Mouse (Mus musculus) liver, adult 2 months (tissue): ENCODE data around the gene Syt9. TPM values are rescaled to one million over a fixed set of nuclear protein-coding genes. Genes with fewer than 3 reads are reported as not detected.

Experiments used
- DNase-seq: peaks from one replicate; pipeline ENCODE4 v3.0.0-alpha.2; 2011; ENCODE audit warnings: low read depth, low spot score; ENCODE audit errors: extremely low read depth
- H3K27ac ChIP-seq: fragments of 200-500 bp; replicated peaks from 2 replicates; pipeline ENCODE4 v1.5.1; 2012; ENCODE audit warnings: low read depth, mild to moderate bottlenecking, control low read depth, inconsistent platforms, low read length; ENCODE audit not compliant: insufficient read depth
- H3K27me3 ChIP-seq: fragments of 200-500 bp; 2 replicates; pipeline ENCODE4 v1.6.1; 2012; ENCODE audit warnings: mild to moderate bottlenecking, moderate library complexity, low read length, inconsistent platforms; ENCODE audit not compliant: control insufficient read depth, insufficient read depth
- H3K36me3 ChIP-seq: fragments of 200-500 bp; 2 replicates; pipeline ENCODE4 v1.6.1; 2012; ENCODE audit warnings: low read length, inconsistent platforms; ENCODE audit not compliant: control insufficient read depth, insufficient read depth
- H3K4me1 ChIP-seq: fragments of 200-500 bp; 2 replicates; pipeline ENCODE4 v1.6.1; 2011; ENCODE audit warnings: low read length; ENCODE audit not compliant: control insufficient read depth, insufficient read depth
- H3K4me3 ChIP-seq: fragments of 200-500 bp; 2 replicates; pipeline ENCODE4 v1.5.1; 2011; ENCODE audit warnings: low read depth, mild to moderate bottlenecking, control low read depth, low read length, moderate library complexity; ENCODE audit not compliant: insufficient read depth
- H3K79me2 ChIP-seq: fragments of 200-500 bp; 2 replicates; pipeline ENCODE4 v1.6.1; 2012; ENCODE audit warnings: inconsistent platforms, mild to moderate bottlenecking, low read length, moderate library complexity; ENCODE audit not compliant: control insufficient read depth, insufficient read depth
- H3K9ac ChIP-seq: fragments of 200-500 bp; 2 replicates; pipeline ENCODE4 v1.6.1; 2012; ENCODE audit warnings: low read depth, mild to moderate bottlenecking, control low read depth, inconsistent platforms, low read length
- CTCF ChIP-seq: fragments of 200-500 bp; IDR thresholded peaks from 2 replicates; pipeline ENCODE4 v1.5.1; 2011; ENCODE audit warnings: low read depth, low read length, control low read depth
- POLR2A ChIP-seq: fragments of 200-500 bp; IDR thresholded peaks from 2 replicates; pipeline ENCODE4 v1.6.1; 2011; ENCODE audit warnings: low read length, control low read depth; ENCODE audit not compliant: insufficient read depth; ENCODE audit errors: extremely low read depth
- WGBS: fragments of 180-500 bp; shearing (Covaris S2); methylation state at CpG from one replicate; pipeline ENCODE4 v1.1.7; 2018; 5-methylcytosine and 5-hydroxymethylcytosine counted together
- polyA plus RNA-seq: library from polyadenylated mRNA; depleted of rRNA; stranded (reverse); fragments of >200 nt; gene quantifications from 2 replicates; pipeline ENCODE4 v1.2.3, GENCODE M21; 2012
- total RNA-seq: library from RNA; depleted of rRNA; stranded (reverse); fragments of >200 nt; gene quantifications from 2 replicates; pipeline ENCODE4 v1.2.3, GENCODE M21; 2014

Syt9 gene
- total and polyA plus RNA-seq, 2 experiments: 0.28 to 0.45 TPM

DNA sequence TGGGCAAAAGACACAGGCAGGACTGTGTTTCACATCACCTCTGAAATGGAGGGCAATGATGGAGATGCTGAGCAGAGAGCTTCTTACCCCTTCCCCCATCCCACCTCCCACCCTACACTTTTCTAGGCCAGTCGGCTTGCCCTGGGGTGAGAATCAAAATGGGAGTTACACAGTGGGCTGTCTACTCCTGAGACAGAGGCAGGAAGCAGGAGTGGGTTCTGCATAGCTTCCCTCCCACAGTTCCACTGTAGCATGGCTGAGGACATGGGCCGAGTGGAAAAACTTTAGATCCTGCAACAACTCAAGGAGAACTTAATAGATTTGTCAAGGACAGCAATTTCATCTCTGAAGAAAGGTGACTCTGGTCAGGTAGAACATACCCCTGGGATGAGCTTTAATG lies 84.1 kb downstream of the Syt9 start:
- no peaks in the 10 kb centered on the region for H3K4me1 ChIP-seq
- no peaks in the 10 kb centered on the region for H3K36me3 ChIP-seq
- no peak overlapping the region for H3K9ac ChIP-seq
- H3K27me3 ChIP-seq: no peaks in the 10 kb centered on the region
- no peak overlapping the region for H3K4me3 ChIP-seq
- H3K27ac ChIP-seq: no peak overlapping the region
- no peaks in the 10 kb centered on the region for H3K79me2 ChIP-seq
- 73% methylated on average over 2 of the region's 2 CpGs for WGBS
- TF ChIP-seq CTCF: no peak
- no peak for DNase-seq

DNA sequence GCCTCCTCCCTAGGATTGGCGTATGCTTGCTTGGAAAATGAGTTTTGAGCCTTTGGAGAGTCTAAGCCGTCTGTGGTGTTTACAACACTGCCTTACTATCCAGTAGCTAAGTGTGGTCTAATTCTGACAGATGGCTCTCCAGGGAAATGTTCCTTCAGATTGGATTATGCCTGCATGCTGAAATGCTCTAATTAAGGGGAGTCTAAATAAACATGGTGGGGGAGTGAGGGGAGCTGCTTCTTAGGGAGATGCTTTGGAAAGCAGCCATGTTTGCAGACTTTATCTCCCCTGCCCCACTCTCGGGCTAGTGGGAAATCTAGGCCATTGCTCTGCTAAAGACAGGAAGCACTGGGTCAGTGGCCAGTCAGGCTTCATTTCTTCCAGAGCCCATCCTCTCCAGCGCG lies 84.6 kb downstream of the Syt9 start:
- no peak overlapping the region for H3K4me3 ChIP-seq
- peak; percentile 56 for DNase-seq
- TF ChIP-seq CTCF (no peak), POLR2A (no peak)
- H3K27ac ChIP-seq: no peak overlapping the region
- no peaks in the 10 kb centered on the region for H3K27me3 ChIP-seq
- no peaks in the 10 kb centered on the region for H3K36me3 ChIP-seq
- no peak overlapping the region for H3K9ac ChIP-seq
- H3K79me2 ChIP-seq: no peaks in the 10 kb centered on the region
- no peaks in the 10 kb centered on the region for H3K4me1 ChIP-seq
- 51% methylated on average over 5 of the region's 5 CpGs for WGBS

DNA sequence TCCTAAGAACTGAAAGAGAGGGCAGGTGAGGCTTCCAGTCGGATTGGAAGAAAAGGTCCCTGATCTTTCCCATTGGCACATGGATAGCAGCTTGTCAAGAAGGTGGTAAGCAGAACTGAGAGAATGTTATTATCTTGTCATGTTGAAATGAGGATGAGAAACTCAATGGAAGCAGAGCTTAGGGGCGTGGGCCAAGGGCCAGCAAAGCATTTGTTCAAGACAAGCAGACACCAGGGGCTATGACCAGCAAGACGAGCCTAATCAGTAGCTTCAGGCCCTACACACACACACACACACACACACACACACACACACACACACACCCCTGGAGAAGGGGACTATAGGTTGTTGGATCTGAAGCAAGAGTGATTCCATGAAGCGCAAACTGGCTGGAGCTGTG lies 90.6 kb downstream of the Syt9 start:
- Histone ChIP-seq H3K79me2 (no peaks in the 10 kb centered on the region), H3K36me3 (no peaks in the 10 kb centered on the region), H3K4me3 (no peak overlapping the region), H3K9ac (no peak overlapping the region), H3K4me1 (no peaks in the 10 kb centered on the region), H3K27me3 (no peaks in the 10 kb centered on the region), H3K27ac (no peak overlapping the region)
- no peak for DNase-seq
- WGBS: 70% methylated on average over 4 of the region's 4 CpGs
- TF ChIP-seq POLR2A (no peak), CTCF (no peak)

DNA sequence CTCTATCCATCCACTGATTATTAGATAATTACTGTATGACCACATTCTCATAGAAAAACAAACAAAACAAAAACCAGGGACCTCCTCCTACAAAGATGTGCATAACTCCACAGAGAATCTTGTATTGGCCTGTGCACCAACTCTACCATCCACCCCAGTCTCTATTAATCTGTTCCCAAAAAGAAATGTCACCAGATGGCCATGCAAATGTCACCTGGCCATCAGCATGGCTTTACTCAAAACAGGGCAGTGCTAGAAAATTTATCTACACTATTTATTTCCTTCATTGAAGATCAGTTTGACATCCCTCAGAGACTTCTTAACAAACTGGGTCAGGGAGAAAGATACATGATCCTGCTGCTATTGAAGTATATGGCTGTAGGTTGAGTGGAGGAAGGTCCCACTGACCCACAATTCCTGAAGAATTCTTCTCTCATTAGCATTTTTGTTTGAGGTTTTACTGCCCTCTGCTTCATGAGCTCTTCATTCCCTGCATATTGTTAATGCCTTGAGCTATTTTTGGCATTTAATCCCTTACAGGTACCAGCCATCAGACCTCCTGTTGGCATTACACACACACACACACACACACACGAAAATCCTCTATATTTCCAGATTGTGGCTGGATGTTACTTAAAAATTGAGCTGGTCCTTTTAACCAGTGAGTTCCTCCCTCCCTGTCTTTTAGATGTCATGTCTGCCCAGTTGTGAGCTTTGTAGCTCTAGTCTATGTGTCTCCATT lies 91.3 kb downstream of the Syt9 start:
- H3K27me3 ChIP-seq: no peaks in the 10 kb centered on the region
- H3K36me3 ChIP-seq: no peaks in the 10 kb centered on the region
- no peak overlapping the region for H3K4me3 ChIP-seq
- no peaks in the 10 kb centered on the region for H3K4me1 ChIP-seq
- H3K79me2 ChIP-seq: no peaks in the 10 kb centered on the region
- WGBS: 54% methylated on average over 1 of the region's 1 CpGs
- no peak overlapping the region for H3K9ac ChIP-seq
- no peak for DNase-seq
- no peak overlapping the region for H3K27ac ChIP-seq
- no peak for TF ChIP-seq CTCF
- TF ChIP-seq POLR2A: no peak

DNA sequence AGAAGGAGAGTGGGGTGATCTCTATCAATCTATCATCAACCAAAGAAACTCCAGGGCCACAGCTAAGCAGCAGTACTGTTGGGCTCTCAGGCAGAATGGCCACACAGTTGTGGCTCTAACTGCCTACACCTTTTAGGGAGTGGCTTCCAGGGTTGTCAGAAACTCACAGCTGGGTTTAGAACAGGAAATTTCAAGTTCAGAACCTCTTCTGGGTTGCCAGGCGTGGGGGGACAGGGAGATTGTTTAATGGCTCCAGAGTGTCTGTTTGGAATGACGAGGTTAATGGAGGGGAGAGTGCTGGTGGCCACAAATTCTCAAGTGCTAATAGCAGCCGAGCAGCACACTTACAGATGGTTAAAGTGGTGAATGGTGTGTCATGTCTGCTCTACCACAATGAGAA lies 92.4 kb downstream of the Syt9 start:
- no peak for DNase-seq
- Histone ChIP-seq H3K27me3 (no peaks in the 10 kb centered on the region), H3K79me2 (no peaks in the 10 kb centered on the region), H3K36me3 (no peaks in the 10 kb centered on the region), H3K4me3 (no peak overlapping the region), H3K4me1 (no peaks in the 10 kb centered on the region), H3K9ac (no peak overlapping the region), H3K27ac (no peak overlapping the region)
- 40% methylated on average over 3 of the region's 3 CpGs for WGBS
- TF ChIP-seq POLR2A (no peak), CTCF (no peak)

DNA sequence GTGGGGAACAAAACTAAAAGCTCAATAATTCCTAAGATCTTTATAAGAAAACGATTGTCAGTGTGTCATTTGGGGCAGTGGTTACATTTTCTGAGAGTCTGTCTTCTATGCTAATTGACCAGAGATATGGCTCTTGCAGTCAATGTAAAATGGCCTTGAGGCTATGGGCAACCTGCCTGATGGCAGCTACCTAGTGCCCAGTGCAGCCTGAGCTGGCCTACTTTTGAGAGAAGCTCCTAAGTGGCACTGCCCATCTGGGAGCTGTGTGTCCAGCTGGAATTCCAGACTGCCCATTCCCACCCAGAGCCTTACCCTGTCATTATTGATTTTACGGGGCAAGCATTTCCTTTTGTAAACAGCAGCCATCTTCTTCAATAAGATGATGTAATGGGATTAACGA lies 94.6 kb downstream of the Syt9 start:
- H3K4me1 ChIP-seq: no peaks in the 10 kb centered on the region
- no peak overlapping the region for H3K27ac ChIP-seq
- no peaks in the 10 kb centered on the region for H3K36me3 ChIP-seq
- H3K4me3 ChIP-seq: no peak overlapping the region
- H3K9ac ChIP-seq: no peak overlapping the region
- 67% methylated on average over 3 of the region's 3 CpGs for WGBS
- H3K79me2 ChIP-seq: no peaks in the 10 kb centered on the region
- no peaks in the 10 kb centered on the region for H3K27me3 ChIP-seq
- TF ChIP-seq CTCF: no peak
- no peak for DNase-seq
